Mouse (Mus musculus) lung, embryonic 15.5 days (tissue): ENCODE results near the gene 6030498E09Rik. TPM values are rescaled to one million over a fixed set of nuclear protein-coding genes. Genes with fewer than 3 reads are reported as not detected.

ENCODE experiments used
- microRNA-seq: library from miRNA; unstranded; fragments of <30 nt; microRNA quantifications from one replicate; pipeline ENCODE4, GENCODE M21; 2016
- polyA plus RNA-seq: library from polyadenylated mRNA; unstranded; fragments of >200 nt; fragmentation: Nextera tagmentation; extraction: Ambion mirVana; gene quantifications from 2 replicates; pipeline ENCODE4 v1.2.1, GENCODE M21; 2015

Gene 6030498E09Rik
- polyA plus RNA-seq, 1 experiment from 2014 or later: not detected

Small RNAs within 50 kb of the gene (microRNA-seq; reads per million reads assigned to microRNA genes)
- gene Gm25642: not detected

Other genes with a start within 250 kb of the 6030498E09Rik start
- gene Cul4b, start 196.5 kb upstream of the 6030498E09Rik start, polyA plus RNA-seq: 23.7 and 23.8 TPM in 2 replicates
- 87.7 and 90.5 TPM in 2 replicates for gene Mcts1, start 172.1 kb upstream of the 6030498E09Rik start, polyA plus RNA-seq
- gene C1galt1c1, start 137.6 kb upstream of the 6030498E09Rik start, polyA plus RNA-seq: 28.6 and 30.6 TPM in 2 replicates